Mouse (Mus musculus) stomach, postnatal 0 days (tissue): ENCODE data around the gene Olfr1234.

Experiments
- CTCF ChIP-seq: IDR thresholded peaks from 2 replicates; pipeline ENCODE4 v1.5.1; 2016; ENCODE audit warnings: antibody characterized with exemption, low read depth, mild to moderate bottlenecking, moderate library complexity
- EP300 ChIP-seq: optimal IDR thresholded peaks from 2 replicates; pipeline ENCODE3; 2016; ENCODE audit warnings: antibody characterized with exemption

DNA sequence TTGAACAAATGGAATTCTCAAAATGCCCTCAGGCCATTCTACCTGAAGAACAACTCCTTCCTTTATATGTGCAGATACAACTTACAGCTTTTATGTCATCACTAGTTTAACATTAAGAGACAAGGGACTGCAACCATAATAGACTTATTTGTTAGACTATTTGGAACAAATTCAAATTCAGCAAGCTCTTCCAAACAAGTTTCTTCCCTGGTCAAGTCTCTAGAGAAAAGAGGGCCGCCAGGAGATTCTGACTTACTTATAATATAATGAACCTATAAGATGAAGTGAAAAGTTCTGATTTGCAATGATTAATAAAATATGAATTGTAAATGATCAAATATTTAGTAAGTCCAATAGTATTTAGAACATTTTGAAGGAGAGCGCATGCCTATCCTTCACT is 44.9 kb upstream of the Olfr1234 start, which contains the start of gene Olfr1238:
- no peak for TF ChIP-seq CTCF
- TF ChIP-seq EP300, result no peak
